Mouse (Mus musculus) testis, postnatal 10 days (tissue): ENCODE measurements at regions not wholly inside any gene's neighbourhood (a gene's known extent, or its start where the extent isn't known, plus 50 kb on each side); places are given as distances from the start of the nearest gene placed in this dataset.

Experiments used
- DNase-seq: peaks from one replicate; pipeline ENCODE4 v3.0.0; 2021; ENCODE audit warnings: low spot score

GRCm38 (mm10) chr8:44155705-44156321 is 446.0 kb upstream of the Adam34 start:
- no peak for DNase-seq

GRCm38 (mm10) chr8:44165115-44165514 is 455.3 kb upstream of the Adam34 start:
- no peak for DNase-seq

GRCm38 (mm10) chr8:44177016-44177415 is 467.2 kb upstream of the Adam34 start:
- DNase-seq = no peak

- DNase-seq = no peak
These were observed 492.4 kb upstream of the Adam34 start for GRCm38 (mm10) chr8:44202228-44202627.

GRCm38 (mm10) chr8:44206391-44207170 is 496.7 kb upstream of the Adam34 start:
- DNase-seq = no peak

- no peak for DNase-seq
These were observed 512.5 kb upstream of the Adam34 start for GRCm38 (mm10) chr8:44222346-44222745.

GRCm38 (mm10) chr8:44252393-44252792 is 542.5 kb upstream of the Adam34 start:
- DNase-seq = no peak

GRCm38 (mm10) chr8:44257051-44257450 is 547.2 kb upstream of the Adam34 start:
- no peak for DNase-seq

- no peak for DNase-seq
These were observed 551.2 kb upstream of the Adam34 start for GRCm38 (mm10) chr8:44261039-44261438.

- no peak for DNase-seq
These were observed 563.5 kb upstream of the Adam34 start for GRCm38 (mm10) chr8:44273300-44273699.

- no peak for DNase-seq
These were observed 608.4 kb upstream of the Adam34 start for GRCm38 (mm10) chr8:44318216-44318615.

- no peak for DNase-seq
These were observed 600.8 kb upstream of the Fat1 start for GRCm38 (mm10) chr8:44334323-44334993.

GRCm38 (mm10) chr8:44343401-44343800 is 591.8 kb upstream of the Fat1 start:
- no peak for DNase-seq

GRCm38 (mm10) chr8:44343924-44344323 is 591.3 kb upstream of the Fat1 start:
- no peak for DNase-seq

GRCm38 (mm10) chr8:44347412-44347811 is 587.8 kb upstream of the Fat1 start:
- DNase-seq = no peak

- DNase-seq = no peak
These were observed 561.3 kb upstream of the Fat1 start for GRCm38 (mm10) chr8:44373987-44374386.

- no peak for DNase-seq
These were observed 557.5 kb upstream of the Fat1 start for GRCm38 (mm10) chr8:44377731-44378130.

- DNase-seq = no peak
These were observed 526.8 kb upstream of the Fat1 start for GRCm38 (mm10) chr8:44408462-44408861.

GRCm38 (mm10) chr8:44410261-44410660 is 525.0 kb upstream of the Fat1 start:
- DNase-seq = no peak

GRCm38 (mm10) chr8:44418003-44418402 is 517.2 kb upstream of the Fat1 start:
- DNase-seq = no peak

GRCm38 (mm10) chr8:44455433-44455832 is 479.8 kb upstream of the Fat1 start:
- no peak for DNase-seq

GRCm38 (mm10) chr8:44456336-44456735 is 478.9 kb upstream of the Fat1 start:
- DNase-seq = no peak

- no peak for DNase-seq
These were observed 468.7 kb upstream of the Fat1 start for GRCm38 (mm10) chr8:44466409-44467078.
